Mouse (Mus musculus): ENCODE results near the gene Astn2.

The Astn2 gene

DNA sequence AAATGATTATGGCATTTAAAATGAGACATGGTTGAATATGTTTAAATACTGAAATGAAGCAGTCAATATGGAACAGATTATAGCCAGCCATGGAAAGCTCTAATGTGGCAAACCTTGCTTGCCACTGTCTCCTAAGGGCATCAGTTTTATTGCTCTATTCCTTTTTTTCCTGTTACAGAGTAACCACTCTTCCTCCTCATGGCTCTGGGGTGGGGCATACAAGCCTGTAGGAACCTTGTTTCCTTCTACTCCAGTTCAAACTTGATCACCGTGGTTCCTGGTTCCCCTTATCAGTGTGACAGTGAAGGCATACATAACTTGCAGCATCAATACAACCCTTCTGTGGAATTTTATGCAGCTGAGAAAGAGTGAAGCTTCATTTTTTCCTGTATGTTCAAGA, 517.5 kb downstream of the Astn2 start:
- TF ChIP-seq POU5F1 (IDR thresholded peaks at IDR 0.05; ENCODE audit: borderline replicate concordance, low read length) = no peak
- TF ChIP-seq NANOG (IDR thresholded peaks at IDR 0.05; ENCODE audit: borderline replicate concordance, low read length) = no peak
- no peak for TF ChIP-seq CTCF (conservative IDR thresholded peaks at IDR 0.05; ENCODE audit: low read length)
- H3K36me3 ChIP-seq (ENCODE audit: insufficient read depth, low read length) = no peaks in the 10 kb centered on the region

GRCm38 (mm10) chr4:65885921-65886320, 518.5 kb downstream of the Astn2 start:
- no peaks in the 10 kb centered on the region for H3K36me3 ChIP-seq (ENCODE audit: insufficient read depth, low read length)
- no peak overlapping the region for H3K4me3 ChIP-seq (replicated peaks; ENCODE audit: low read length)
- no peaks in the 10 kb centered on the region for H3K4me1 ChIP-seq (replicated peaks; ENCODE audit: low read depth, low read length)
- no peak for TF ChIP-seq NANOG (IDR thresholded peaks at IDR 0.05; ENCODE audit: borderline replicate concordance, low read length)
- TF ChIP-seq POU5F1 (IDR thresholded peaks at IDR 0.05; ENCODE audit: borderline replicate concordance, low read length) = no peak
- TF ChIP-seq CTCF (conservative IDR thresholded peaks at IDR 0.05; ENCODE audit: low read length) = no peak
- H3K27me3 ChIP-seq (ENCODE audit: insufficient read depth, low read length) = no peaks in the 10 kb centered on the region
- H3K9me3 ChIP-seq (ENCODE audit: low read length) = no peaks in the 10 kb centered on the region

More for the DNA sequence above, 517.5 kb downstream of the Astn2 start:
- H3K4me3 ChIP-seq (replicated peaks; ENCODE audit: low read length) = no peak overlapping the region
- no peaks in the 10 kb centered on the region for H3K4me1 ChIP-seq (replicated peaks; ENCODE audit: low read depth, low read length)
- no peaks in the 10 kb centered on the region for H3K9me3 ChIP-seq (ENCODE audit: low read length)
- no peaks in the 10 kb centered on the region for H3K27me3 ChIP-seq (ENCODE audit: insufficient read depth, low read length)

GRCm38 (mm10) chr4:65874236-65874781, 530.1 kb downstream of the Astn2 start:
- Histone ChIP-seq H3K27me3 (ENCODE audit: insufficient read depth, low read length) (no peaks in the 10 kb centered on the region), H3K4me1 (replicated peaks; ENCODE audit: low read depth, low read length) (no peaks in the 10 kb centered on the region), H3K36me3 (ENCODE audit: insufficient read depth, low read length) (no peaks in the 10 kb centered on the region), H3K9me3 (ENCODE audit: low read length) (no peaks in the 10 kb centered on the region), H3K4me3 (replicated peaks; ENCODE audit: low read length) (no peak overlapping the region)
- TF ChIP-seq NANOG (IDR thresholded peaks at IDR 0.05; ENCODE audit: borderline replicate concordance, low read length) = no peak
- no peak for TF ChIP-seq POU5F1 (IDR thresholded peaks at IDR 0.05; ENCODE audit: borderline replicate concordance, low read length)
- TF ChIP-seq CTCF (conservative IDR thresholded peaks at IDR 0.05; ENCODE audit: low read length) = no peak

DNA sequence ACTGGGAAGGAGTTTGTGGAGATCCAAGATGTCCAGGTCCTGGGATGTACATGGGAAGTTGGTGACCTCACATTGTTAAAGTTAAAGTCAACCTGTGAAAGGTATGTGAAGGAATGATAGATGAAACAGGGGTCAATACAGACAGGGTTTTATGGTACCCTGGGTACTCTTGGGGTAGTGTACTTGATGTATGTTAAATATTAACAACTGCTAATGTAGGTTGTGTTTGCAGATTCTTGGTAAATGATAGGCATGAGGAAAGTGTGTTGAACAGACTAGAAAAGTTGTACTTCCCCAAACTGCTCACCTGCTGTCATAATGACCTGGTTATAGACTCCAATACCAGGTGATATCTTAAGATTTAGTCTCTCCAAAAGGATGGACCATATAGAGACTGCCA, 539.9 kb downstream of the Astn2 start:
- Histone ChIP-seq H3K27me3 (ENCODE audit: insufficient read depth, low read length) (no peaks in the 10 kb centered on the region), H3K9me3 (ENCODE audit: low read length) (no peaks in the 10 kb centered on the region), H3K36me3 (ENCODE audit: insufficient read depth, low read length) (no peaks in the 10 kb centered on the region), H3K4me1 (replicated peaks; ENCODE audit: low read depth, low read length) (no peaks in the 10 kb centered on the region), H3K4me3 (replicated peaks; ENCODE audit: low read length) (no peak overlapping the region)
- TF ChIP-seq POU5F1 (IDR thresholded peaks at IDR 0.05; ENCODE audit: borderline replicate concordance, low read length) (no peak), NANOG (IDR thresholded peaks at IDR 0.05; ENCODE audit: borderline replicate concordance, low read length) (no peak), CTCF (conservative IDR thresholded peaks at IDR 0.05; ENCODE audit: low read length) (no peak)

GRCm38 (mm10) chr4:65843191-65843590, 561.2 kb downstream of the Astn2 start:
- Histone ChIP-seq H3K36me3 (ENCODE audit: insufficient read depth, low read length) (no peaks in the 10 kb centered on the region), H3K4me3 (replicated peaks; ENCODE audit: low read length) (no peak overlapping the region), H3K9me3 (ENCODE audit: low read length) (0 out of 2 replicates have a peak, but pooled peaks cover under 1% of the 10 kb centered on the region), H3K27me3 (ENCODE audit: insufficient read depth, low read length) (peaks cover 9% of the 10 kb centered on the region; the same call in 1 of the 2 replicates), H3K4me1 (replicated peaks; ENCODE audit: low read depth, low read length) (peaks cover 18% of the 10 kb centered on the region)
- TF ChIP-seq CTCF (conservative IDR thresholded peaks at IDR 0.05; ENCODE audit: low read length) = no peak
- TF ChIP-seq POU5F1 (IDR thresholded peaks at IDR 0.05; ENCODE audit: borderline replicate concordance, low read length) = no peak
- TF ChIP-seq NANOG (IDR thresholded peaks at IDR 0.05; ENCODE audit: borderline replicate concordance, low read length) = no peak

DNA sequence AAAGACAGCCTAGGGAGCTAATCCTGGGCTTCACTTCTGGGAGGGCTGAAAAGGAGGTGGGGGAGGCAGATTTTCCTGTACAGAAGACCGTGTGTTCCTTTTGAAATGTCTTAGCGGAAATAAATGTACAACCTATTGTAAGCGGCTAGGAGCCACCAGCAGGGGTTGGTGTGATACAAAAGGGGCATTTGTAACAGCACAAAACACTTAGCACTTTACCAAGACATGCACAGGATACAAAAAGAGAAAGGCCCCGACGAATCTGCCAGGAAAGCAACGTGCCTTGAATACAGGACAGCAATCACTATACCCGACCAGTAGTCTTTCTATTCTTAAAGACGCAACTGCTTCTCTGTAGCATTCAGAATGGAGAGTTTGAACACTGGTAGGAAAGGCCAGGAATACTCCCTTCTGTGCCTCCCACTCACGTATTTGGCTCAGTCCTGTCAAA, 564.8 kb downstream of the Astn2 start:
- Histone ChIP-seq H3K4me1 (replicated peaks; ENCODE audit: low read depth, low read length) (peaks cover 18% of the 10 kb centered on the region), H3K27me3 (ENCODE audit: insufficient read depth, low read length) (peaks cover 9% of the 10 kb centered on the region; the same call in 1 of the 2 replicates), H3K4me3 (replicated peaks; ENCODE audit: low read length) (no peak overlapping the region), H3K36me3 (ENCODE audit: insufficient read depth, low read length) (no peaks in the 10 kb centered on the region), H3K9me3 (ENCODE audit: low read length) (peaks cover 34% of the 10 kb centered on the region)
- TF ChIP-seq CTCF (conservative IDR thresholded peaks at IDR 0.05; ENCODE audit: low read length) (no peak), NANOG (IDR thresholded peaks at IDR 0.05; ENCODE audit: borderline replicate concordance, low read length) (peak; percentile 45; the same call in 1 of the 2 replicates), POU5F1 (IDR thresholded peaks at IDR 0.05; ENCODE audit: borderline replicate concordance, low read length) (no peak)

DNA sequence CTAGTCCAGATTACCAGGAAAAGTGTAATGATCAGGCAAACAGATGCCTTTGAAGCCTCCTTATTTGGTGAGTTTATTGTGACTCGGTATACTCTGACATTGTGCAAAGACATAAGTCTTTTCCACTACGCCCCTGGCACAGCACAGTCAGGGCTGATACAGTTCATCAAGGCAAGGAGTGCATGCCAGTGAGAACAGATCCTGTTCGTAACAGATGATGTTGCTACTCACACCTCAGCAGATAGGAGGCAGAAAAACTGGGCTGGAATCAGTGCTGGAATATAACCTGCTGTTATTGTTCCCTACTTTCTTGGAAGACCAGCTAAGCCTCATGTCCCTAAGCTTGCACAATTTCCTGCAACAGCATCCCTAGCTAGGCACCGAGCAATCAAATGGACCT, 565.6 kb downstream of the Astn2 start:
- H3K4me3 ChIP-seq (replicated peaks; ENCODE audit: low read length) = no peak overlapping the region

GRCm38 (mm10) chr4:65832971-65833370, 571.4 kb downstream of the Astn2 start:
- peaks cover 53% of the 10 kb centered on the region for H3K9me3 ChIP-seq (ENCODE audit: low read length)

More for the DNA sequence above, 565.6 kb downstream of the Astn2 start:
- peaks cover 18% of the 10 kb centered on the region for H3K4me1 ChIP-seq (replicated peaks; ENCODE audit: low read depth, low read length)
- peaks cover 12% of the 10 kb centered on the region for H3K27me3 ChIP-seq (ENCODE audit: insufficient read depth, low read length)
- peaks cover 40% of the 10 kb centered on the region for H3K9me3 ChIP-seq (ENCODE audit: low read length)
- no peak for TF ChIP-seq NANOG (IDR thresholded peaks at IDR 0.05; ENCODE audit: borderline replicate concordance, low read length)
- no peak for TF ChIP-seq POU5F1 (IDR thresholded peaks at IDR 0.05; ENCODE audit: borderline replicate concordance, low read length)
- TF ChIP-seq CTCF (conservative IDR thresholded peaks at IDR 0.05; ENCODE audit: low read length) = no peak
- H3K36me3 ChIP-seq (ENCODE audit: insufficient read depth, low read length) = no peaks in the 10 kb centered on the region

GRCm38 (mm10) chr4:65831872-65832271, 572.5 kb downstream of the Astn2 start:
- TF ChIP-seq CTCF (conservative IDR thresholded peaks at IDR 0.05; ENCODE audit: low read length) (no peak), POU5F1 (IDR thresholded peaks at IDR 0.05; ENCODE audit: borderline replicate concordance, low read length) (no peak), NANOG (IDR thresholded peaks at IDR 0.05; ENCODE audit: borderline replicate concordance, low read length) (no peak)
- Histone ChIP-seq H3K4me3 (replicated peaks; ENCODE audit: low read length) (no peak overlapping the region), H3K27me3 (ENCODE audit: insufficient read depth, low read length) (peaks cover 21% of the 10 kb centered on the region), H3K36me3 (ENCODE audit: insufficient read depth, low read length) (no peaks in the 10 kb centered on the region), H3K4me1 (replicated peaks; ENCODE audit: low read depth, low read length) (peaks cover 21% of the 10 kb centered on the region), H3K9me3 (ENCODE audit: low read length) (peaks cover 42% of the 10 kb centered on the region)

More at GRCm38 (mm10) chr4:65832971-65833370, 571.4 kb downstream of the Astn2 start:
- Histone ChIP-seq H3K4me3 (replicated peaks; ENCODE audit: low read length) (no peak overlapping the region), H3K27me3 (ENCODE audit: insufficient read depth, low read length) (peaks cover 21% of the 10 kb centered on the region), H3K4me1 (replicated peaks; ENCODE audit: low read depth, low read length) (peaks cover 21% of the 10 kb centered on the region), H3K36me3 (ENCODE audit: insufficient read depth, low read length) (no peaks in the 10 kb centered on the region)
- no peak for TF ChIP-seq POU5F1 (IDR thresholded peaks at IDR 0.05; ENCODE audit: borderline replicate concordance, low read length)
- TF ChIP-seq NANOG (IDR thresholded peaks at IDR 0.05; ENCODE audit: borderline replicate concordance, low read length) = no peak
- no peak for TF ChIP-seq CTCF (conservative IDR thresholded peaks at IDR 0.05; ENCODE audit: low read length)

Measured in E14TG2a.4 (cell line).